ENCODE assay signal across 12 mouse cellular contexts in genomic region chr11:49763555-49763954, GRCm38 (mm10). TPM values are rescaled to one million over a fixed set of nuclear protein-coding genes. Genes with fewer than 3 reads are reported as not detected.
DNase-seq lines count a peak whose midpoint lies in the region; ATAC-seq and TF ChIP-seq lines count a peak whose summit lies in the region.
"Had no signal": no experiment of that assay in that cellular context is flagged by ENCODE, and none has a peak within 500 bp of the region (broad histone marks: within the 10 kb centered on the region; RNA-seq: fewer than 3 reads in every experiment).

No protein-coding gene starts in this region.

- no peaks in the 10 kb centered on the region for H3K36me3 ChIP-seq in lung, embryonic 15.5 days
- no peaks in the 10 kb centered on the region for H3K36me3 ChIP-seq in stomach, postnatal 0 days (ENCODE audit: control insufficient read depth, insufficient read depth, low read length)
- H3K36me3 ChIP-seq: neural tube, embryonic 12.5 days had no signal

- H3K27ac ChIP-seq in lung, embryonic 15.5 days, result 0 out of 2 replicates have a peak overlapping the region, but pooled peaks have one; percentile 7
- H3K27ac ChIP-seq in stomach, postnatal 0 days (replicated peaks), result 0 out of 2 replicates have a peak overlapping the region, but pooled peaks have one; percentile 45
- H3K27ac ChIP-seq: neural tube, embryonic 12.5 days had no signal

- no peaks in the 10 kb centered on the region for H3K27me3 ChIP-seq in lung, embryonic 15.5 days
- no peaks in the 10 kb centered on the region for H3K27me3 ChIP-seq in stomach, postnatal 0 days (ENCODE audit: control insufficient read depth, insufficient read depth, low read length)
- H3K27me3 ChIP-seq: neural tube, embryonic 12.5 days had no signal

- intact Hi-C loops in gastrocnemius, postnatal 14 days (cut with DNase I; ENCODE audit: low total_unique reads), result no loop called here

- H3K4me2 ChIP-seq in lung, embryonic 15.5 days, result no peak overlapping the region
- H3K4me2 ChIP-seq in stomach, postnatal 0 days (replicated peaks; ENCODE audit: low read depth), result no peak overlapping the region
- H3K4me2 ChIP-seq: midbrain, embryonic 11.5 days; neural tube, embryonic 12.5 days had no signal

- H3K9me3 ChIP-seq in lung, embryonic 15.5 days, result no peaks in the 10 kb centered on the region
- H3K9me3 ChIP-seq in stomach, postnatal 0 days (ENCODE audit: control insufficient read depth, low read length), result no peaks in the 10 kb centered on the region
- H3K9me3 ChIP-seq: neural tube, embryonic 12.5 days had no signal

- H3K4me1 ChIP-seq in lung, embryonic 15.5 days, result peaks cover 16% of the 10 kb centered on the region
- peaks cover 3% of the 10 kb centered on the region; the same call in 1 of the 2 replicates for H3K4me1 ChIP-seq in stomach, postnatal 0 days (replicated peaks; ENCODE audit: control insufficient read depth, insufficient read depth)

- no peak overlapping the region for H3K4me3 ChIP-seq in lung, embryonic 15.5 days
- no peak overlapping the region for H3K4me3 ChIP-seq in stomach, postnatal 0 days (ENCODE audit: low read depth, low read length)
- H3K4me3 ChIP-seq: neural tube, embryonic 12.5 days had no signal

- no peak for ATAC-seq in lung, embryonic 15.5 days (ENCODE audit: borderline replicate concordance, extremely low read depth, low FRiP score, low TSS enrichment)
- no peak for ATAC-seq in stomach, postnatal 0 days (ENCODE audit: low FRiP score, low TSS enrichment)

- no peak overlapping the region for H3K9ac ChIP-seq in lung, embryonic 15.5 days
- no peak overlapping the region for H3K9ac ChIP-seq in stomach, postnatal 0 days (ENCODE audit: low read length)
- H3K9ac ChIP-seq: neural tube, embryonic 12.5 days had no signal

- TF ChIP-seq CTCF in stomach, postnatal 0 days (IDR thresholded peaks at IDR 0.05; ENCODE audit: low read depth), result no peak

- no peak for TF ChIP-seq EP300 in stomach, postnatal 0 days (optimal IDR thresholded peaks at IDR 0.05)

- DNase-seq in gastrocnemius, postnatal 14 days, result peak; percentile 27
- DNase-seq in gastrocnemius, adult 8-10 months (ENCODE audit: low spot score in 2 of 2), result no peak
- no peak for DNase-seq in lung, postnatal 14 days
- peak; percentile 49 for DNase-seq in forelimb bud, embryonic 11.5 days (ENCODE audit: low read depth, low spot score)
- DNase-seq in stomach, postnatal 0 days (ENCODE audit: low spot score), result no peak
- no peak for DNase-seq in cerebellum, adult 18-20 months
- no peak for DNase-seq in layer of hippocampus, adult 18-20 months (ENCODE audit: low spot score in 2 of 2)
- DNase-seq: adrenal gland, postnatal 10 days; right cerebral cortex, postnatal 25 days had no signal

RNA-seq across cellular contexts. Expression of gene Gfpt2, which starts 30.4 kb away (rescaled TPM):
- total RNA-seq in gastrocnemius, postnatal 14 days (2021), result 1 to 10 TPM; 6.0 to 8.2 TPM
- 1 to 10 TPM; 3.0 to 6.9 (median 5.8) TPM for total RNA-seq in gastrocnemius, adult 8-10 months (2022)
- 10.3 and 10.6 TPM in 2 replicates for polyA plus RNA-seq in lung, embryonic 15.5 days (2015; fragmentation: Nextera tagmentation; extraction: Ambion mirVana)
- 2.3 and 2.8 TPM in 2 replicates for polyA plus RNA-seq in stomach, postnatal 0 days (2015; fragmentation: Nextera tagmentation; extraction: Ambion mirVana)
- total RNA-seq in layer of hippocampus, adult 18-20 months (2021), result 1 to 10 TPM; 4.2 to 4.6 TPM

RNA-seq across cellular contexts. Expression of gene Cnot6, which starts 51.0 kb away (rescaled TPM):
- 10 to 100 TPM; 19.6 to 21.1 TPM for total RNA-seq in gastrocnemius, postnatal 14 days (2021)
- total RNA-seq in gastrocnemius, adult 8-10 months (2022), result 10 to 100 TPM in 2 of 4 experiments, 1 to 10 TPM in 2; 7.9 to 14.0 (median 9.8) TPM
- 61.9 and 62.6 TPM in 2 replicates for polyA plus RNA-seq in lung, embryonic 15.5 days (2015; fragmentation: Nextera tagmentation; extraction: Ambion mirVana)
- polyA plus RNA-seq in stomach, postnatal 0 days (2015; fragmentation: Nextera tagmentation; extraction: Ambion mirVana), result 29.1 and 29.6 TPM in 2 replicates
- 10 to 100 TPM; 48.3 to 48.8 TPM for total RNA-seq in layer of hippocampus, adult 18-20 months (2021)

Comparison
In these comparisons a context has a peak if more than half of its experiments do, and no peak if none do; other contexts are left out.
1. DNase-seq: peak in gastrocnemius, postnatal 14 days (single experiment) and forelimb bud, embryonic 11.5 days (single experiment); none in gastrocnemius, adult 8-10 months (0 of 2), lung, postnatal 14 days (single experiment), stomach, postnatal 0 days (single experiment), cerebellum, adult 18-20 months (0 of 2) and layer of hippocampus, adult 18-20 months (0 of 2).